Mouse (Mus musculus) forelimb bud, embryonic 11.5 days (tissue): Measurements from ENCODE around the gene Ltb4r2.
A peak's percentile ranks its signal among the peaks of the same experiment; 100 is the strongest.

Experiments
- DNase-seq: peaks from one replicate; pipeline ENCODE4 v3.0.0-alpha.2; 2012; ENCODE audit warnings: low read depth, low spot score

Ltb4r2 gene

DNA sequence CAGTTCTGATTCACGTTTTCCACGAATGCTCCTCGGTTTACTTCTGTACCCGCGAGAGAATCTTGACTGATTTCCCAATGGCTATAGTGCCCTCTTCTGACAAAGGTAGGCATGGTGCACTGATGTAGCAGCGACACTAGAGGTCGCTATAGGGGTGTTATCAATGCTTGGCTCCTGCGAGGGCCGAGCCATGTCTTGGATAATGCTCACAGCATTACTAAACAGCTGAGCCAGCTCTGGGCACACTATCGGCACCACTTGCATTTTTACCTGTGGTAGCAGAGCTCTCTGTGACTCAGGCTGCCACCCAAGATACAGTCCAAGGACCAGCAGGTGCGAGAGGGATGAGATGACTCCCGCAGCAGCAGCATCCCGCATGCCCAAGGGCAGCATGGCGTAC lies 20.1 kb downstream of the Ltb4r2 start:
- DNase-seq, result peak; percentile 89

- no peak for DNase-seq
Observed at GRCm38 (mm10) chr14:55782361-55782960, 21.2 kb downstream of the Ltb4r2 start.

GRCm38 (mm10) chr14:55783171-55783957 lies 22.1 kb downstream of the Ltb4r2 start:
- peak; percentile 73 for DNase-seq

- no peak for DNase-seq
Observed at GRCm38 (mm10) chr14:55783958-55784235, 22.7 kb downstream of the Ltb4r2 start, which contains the start of gene Adcy4. TSS of gene Adcy4 (minus strand) at chr14:55784095.

GRCm38 (mm10) chr14:55785195-55785594 lies 24.0 kb downstream of the Ltb4r2 start:
- no peak for DNase-seq

DNA sequence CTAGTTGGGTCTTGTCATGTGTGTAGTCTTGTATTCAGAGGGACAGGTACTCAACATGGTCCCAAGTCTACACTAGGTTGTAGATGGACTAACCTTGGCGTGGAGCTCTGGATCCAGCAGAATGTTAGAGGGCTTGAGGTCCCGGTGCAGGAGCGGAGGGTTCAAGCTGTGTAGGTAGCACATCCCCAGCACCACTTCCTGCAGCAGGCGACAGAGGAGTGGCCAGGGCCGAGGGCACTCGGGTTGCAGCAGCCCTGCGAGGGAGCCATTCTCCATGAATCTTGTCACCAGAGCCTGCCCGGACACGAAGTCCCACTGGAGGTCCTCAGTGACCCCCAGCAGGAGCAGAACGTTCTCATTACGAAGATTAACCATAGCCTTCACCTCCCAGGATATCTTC lies 26.5 kb downstream of the Ltb4r2 start:
- DNase-seq, result no peak

DNA sequence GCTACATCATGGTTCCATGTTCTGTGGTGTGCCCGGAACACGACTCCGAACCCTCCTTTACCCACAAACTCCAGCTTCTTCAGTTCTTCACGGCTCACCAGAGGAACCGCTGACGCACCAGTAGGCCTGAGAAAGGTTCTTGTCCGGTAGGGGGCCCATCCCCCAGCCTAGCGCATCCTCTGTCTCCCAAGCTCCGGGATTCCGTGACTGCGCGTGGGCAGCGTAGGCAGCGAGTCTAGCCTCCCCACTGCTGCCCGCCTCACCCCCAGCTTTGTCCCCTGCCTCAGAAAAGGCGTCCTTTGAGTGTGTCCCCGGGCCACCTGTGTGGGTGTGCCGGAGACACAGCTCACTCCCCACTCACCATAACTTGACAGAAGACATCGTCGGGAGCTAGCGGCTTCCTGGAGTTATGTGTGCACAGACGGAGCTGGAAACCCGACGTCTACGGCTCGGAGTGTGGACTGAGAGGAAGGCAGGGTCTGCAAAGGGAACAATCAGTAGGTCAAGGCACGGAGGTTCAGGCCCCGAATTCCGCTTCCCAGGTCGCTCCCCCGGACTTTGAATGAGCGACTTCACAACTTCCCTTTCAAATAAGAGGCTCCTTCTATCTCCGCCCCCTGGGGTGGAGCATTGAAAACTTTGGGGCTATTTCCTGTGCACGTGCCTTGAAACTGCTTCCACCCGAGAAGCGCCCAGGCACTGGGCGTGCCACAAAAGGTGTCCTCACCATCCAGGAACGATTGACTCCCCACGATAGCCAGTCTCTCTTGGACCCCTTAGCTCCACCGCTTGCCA lies 27.2 kb downstream of the Ltb4r2 start, which contains the start of gene Ripk3:
TSS of gene Ripk3 (minus strand) at position 610 of the 795 bp plus-strand sequence.
- no peak for DNase-seq

- no peak for DNase-seq
Observed at GRCm38 (mm10) chr14:55793461-55793860, 32.2 kb downstream of the Ltb4r2 start.

- no peak for DNase-seq
Observed at GRCm38 (mm10) chr14:55793946-55794345, 32.7 kb downstream of the Ltb4r2 start.

DNA sequence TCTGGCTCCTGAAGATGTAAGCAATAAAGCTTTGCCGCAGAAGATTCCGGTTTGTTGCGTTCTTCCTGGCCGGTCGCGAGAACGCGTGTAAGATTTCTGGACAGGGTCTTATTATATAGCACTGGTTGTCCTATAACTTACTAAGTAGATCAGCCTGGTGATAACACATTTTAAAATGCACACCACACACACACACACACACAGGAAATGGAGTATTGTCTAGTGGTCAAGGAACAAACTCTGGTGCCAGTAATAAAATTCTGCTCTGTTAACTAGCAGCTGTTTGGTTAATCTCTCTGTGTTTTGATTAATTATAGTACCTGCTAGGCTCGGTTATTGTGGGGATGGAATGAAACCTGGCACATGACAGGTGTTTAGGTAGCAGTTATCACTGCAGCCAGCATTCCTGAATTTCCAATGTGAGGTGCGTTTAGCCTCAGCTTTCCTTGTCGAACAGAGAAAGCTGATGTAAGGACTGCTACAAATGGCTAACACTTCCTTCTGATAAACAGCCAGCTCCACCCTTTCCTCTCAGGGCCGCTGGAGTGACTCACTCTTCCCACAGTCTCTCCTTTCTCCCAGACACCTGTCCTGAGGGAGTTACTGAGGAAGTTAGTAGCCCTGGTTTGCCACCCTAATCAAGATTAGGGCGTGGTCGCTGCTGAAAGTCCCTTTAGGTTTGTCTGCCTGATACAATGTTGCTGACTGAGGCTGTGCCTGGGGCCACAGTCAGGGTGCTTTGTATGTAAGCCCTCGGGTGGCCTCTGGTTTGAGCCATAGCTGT lies 34.3 kb downstream of the Ltb4r2 start:
- DNase-seq, result no peak
